Mouse (Mus musculus): ENCODE data around the gene Il20. TPM values are rescaled to one million over a fixed set of nuclear protein-coding genes. Genes with fewer than 3 reads are reported as not detected.

Gene Il20
- total RNA-seq, 1 experiment from 2014 or later = not detected

GRCm38 (mm10) chr1:130876931-130877509, 34.2 kb downstream of the Il20 start:
- peak in 1 of 2 experiments; percentile 36; a peak in 1 of 4 replicates for ATAC-seq (replicated peaks in 1 of 2; ENCODE audit: insufficient read depth in 1 of 2, low FRiP score in 2 of 2, low TSS enrichment in 1 of 2, low read depth in 1 of 2, poor library complexity in 2 of 2, severe bottlenecking in 2 of 2)

- no peak for ATAC-seq (replicated peaks in 1 of 2; ENCODE audit: insufficient read depth in 1 of 2, low FRiP score in 2 of 2, low TSS enrichment in 1 of 2, low read depth in 1 of 2, poor library complexity in 2 of 2, severe bottlenecking in 2 of 2)
Observed at GRCm38 (mm10) chr1:130875910-130876309, 35.3 kb downstream of the Il20 start.

GRCm38 (mm10) chr1:130875139-130875538, 36.1 kb downstream of the Il20 start:
- ATAC-seq (replicated peaks in 1 of 2; ENCODE audit: insufficient read depth in 1 of 2, low FRiP score in 2 of 2, low TSS enrichment in 1 of 2, low read depth in 1 of 2, poor library complexity in 2 of 2, severe bottlenecking in 2 of 2) = 0 out of 4 replicates have a peak, but pooled peaks have one; percentile 30 to 34

GRCm38 (mm10) chr1:130872912-130873311, 38.3 kb downstream of the Il20 start:
- ATAC-seq (replicated peaks in 1 of 2; ENCODE audit: insufficient read depth in 1 of 2, low FRiP score in 2 of 2, low TSS enrichment in 1 of 2, low read depth in 1 of 2, poor library complexity in 2 of 2, severe bottlenecking in 2 of 2) = peak; percentile 53 to 65; a peak in 3 of 4 replicates

- ATAC-seq (replicated peaks in 1 of 2; ENCODE audit: insufficient read depth in 1 of 2, low FRiP score in 2 of 2, low TSS enrichment in 1 of 2, low read depth in 1 of 2, poor library complexity in 2 of 2, severe bottlenecking in 2 of 2) = no peak
Observed at GRCm38 (mm10) chr1:130865541-130866221, 45.6 kb downstream of the Il20 start, which contains the start of gene Fcmr. Gene Fcmr, plus strand, starts transcription at chr1:130865669.

- no peak for ATAC-seq (replicated peaks in 1 of 2; ENCODE audit: insufficient read depth in 1 of 2, low FRiP score in 2 of 2, low TSS enrichment in 1 of 2, low read depth in 1 of 2, poor library complexity in 2 of 2, severe bottlenecking in 2 of 2)
Observed at GRCm38 (mm10) chr1:130864741-130865140, 46.5 kb downstream of the Il20 start.

GRCm38 (mm10) chr1:130864238-130864637, 47.0 kb downstream of the Il20 start:
- peak; percentile 92 to 93 for ATAC-seq (replicated peaks in 1 of 2; ENCODE audit: insufficient read depth in 1 of 2, low FRiP score in 2 of 2, low TSS enrichment in 1 of 2, low read depth in 1 of 2, poor library complexity in 2 of 2, severe bottlenecking in 2 of 2)

- ATAC-seq (replicated peaks in 1 of 2; ENCODE audit: insufficient read depth in 1 of 2, low FRiP score in 2 of 2, low TSS enrichment in 1 of 2, low read depth in 1 of 2, poor library complexity in 2 of 2, severe bottlenecking in 2 of 2) = no peak
Observed at GRCm38 (mm10) chr1:130857456-130857855, 53.8 kb downstream of the Il20 start.

Other genes with a start within 250 kb of the Il20 start
- gene C4bp, start 249.8 kb downstream of the Il20 start, total RNA-seq (2017) = not detected in 2 replicates
- gene Gm29427, start 195.7 kb downstream of the Il20 start, total RNA-seq (2017) = not detected in 2 replicates
- gene Yod1, start 194.1 kb downstream of the Il20 start, total RNA-seq (2017) = 8.8 and 10.3 TPM in 2 replicates
- gene Pfkfb2, start 182.2 kb downstream of the Il20 start, total RNA-seq (2017) = 14.6 and 18.1 TPM in 2 replicates
- 0.30 TPM in 1 of 2 replicates, not detected in the other for gene AA986860, start 179.5 kb downstream of the Il20 start, total RNA-seq (2017)
- not detected in 2 replicates for gene Fcamr, start 110.5 kb downstream of the Il20 start, total RNA-seq (2017)
- not detected in 2 replicates for gene Pigr, start 84.8 kb downstream of the Il20 start, total RNA-seq (2017)
- not detected in 2 replicates for gene Fcmr, start 45.8 kb downstream of the Il20 start, total RNA-seq (2017)
- not detected in 2 replicates for gene Il24, start 24.0 kb downstream of the Il20 start, total RNA-seq (2017)
- not detected in 2 replicates for gene Il19, start 28.7 kb upstream of the Il20 start, total RNA-seq (2017)
- gene Il10, start 108.4 kb upstream of the Il20 start, total RNA-seq (2017) = 4.8 and 16.6 TPM in 2 replicates
- 85.3 and 93.7 TPM in 2 replicates for gene Mapkapk2, start 186.4 kb upstream of the Il20 start, total RNA-seq (2017)
- 11.2 and 14.5 TPM in 2 replicates for gene Dyrk3, start 226.9 kb upstream of the Il20 start, total RNA-seq (2017)
- gene Eif2d, start 241.7 kb upstream of the Il20 start, total RNA-seq (2017) = 30.3 and 45.0 TPM in 2 replicates